Mouse (Mus musculus) midbrain, embryonic 12.5 days (tissue): ENCODE data around the gene Tmprss13. TPM values are rescaled to one million over a fixed set of nuclear protein-coding genes. Genes with fewer than 3 reads are reported as not detected.

Source experiments
- ATAC-seq: fragments of 200-750 bp; cut with Nextera tagmentation; 2 replicates; pipeline ENCODE4 v1.8.0; 2017; ENCODE audit warnings: low read depth, moderate TSS enrichment, moderate library complexity; ENCODE audit not compliant: low FRiP score
- H3K27ac ChIP-seq: fragments of 300-500 bp; sonication (generic); replicated peaks from 2 replicates; pipeline ENCODE4 v1.5.1; 2016; ENCODE audit warnings: mild to moderate bottlenecking
- H3K27me3 ChIP-seq: fragments of 300-500 bp; sonication (generic); 2 replicates; pipeline ENCODE4 v1.6.1; 2016; ENCODE audit warnings: mild to moderate bottlenecking
- H3K36me3 ChIP-seq: fragments of 300-500 bp; sonication (generic); 2 replicates; pipeline ENCODE4 v1.6.1; 2016
- H3K4me1 ChIP-seq: fragments of 300-500 bp; sonication (generic); 2 replicates; pipeline ENCODE4 v1.6.1; 2016
- H3K4me2 ChIP-seq: fragments of 300-500 bp; sonication (generic); replicated peaks from 2 replicates; pipeline ENCODE4 v1.6.1; 2016; ENCODE audit warnings: mild to moderate bottlenecking, moderate library complexity
- H3K4me3 ChIP-seq: fragments of 300-500 bp; sonication (generic); 2 replicates; pipeline ENCODE4 v1.5.1; 2016; ENCODE audit warnings: mild to moderate bottlenecking
- H3K9ac ChIP-seq: fragments of 300-500 bp; sonication (generic); replicated peaks from 2 replicates; pipeline ENCODE4 v1.6.1; 2016; ENCODE audit warnings: mild to moderate bottlenecking, moderate library complexity
- H3K9me3 ChIP-seq: fragments of 300-500 bp; sonication (generic); 2 replicates; pipeline ENCODE4 v1.6.1; 2016; ENCODE audit warnings: mild to moderate bottlenecking
- WGBS: fragments of 180-500 bp; shearing (Covaris S2); methylation state at CpG from one replicate; pipeline ENCODE4 v1.1.7; 2016; 5-methylcytosine and 5-hydroxymethylcytosine counted together
- polyA plus RNA-seq: library from polyadenylated mRNA; unstranded; fragments of >200 nt; fragmentation: Nextera tagmentation; extraction: Ambion mirVana; gene quantifications from 2 replicates; pipeline ENCODE4 v1.2.1, GENCODE M21; 2016

Gene Tmprss13
- polyA plus RNA-seq, 1 experiment from 2014 or later = 0.10 TPM

DNA sequence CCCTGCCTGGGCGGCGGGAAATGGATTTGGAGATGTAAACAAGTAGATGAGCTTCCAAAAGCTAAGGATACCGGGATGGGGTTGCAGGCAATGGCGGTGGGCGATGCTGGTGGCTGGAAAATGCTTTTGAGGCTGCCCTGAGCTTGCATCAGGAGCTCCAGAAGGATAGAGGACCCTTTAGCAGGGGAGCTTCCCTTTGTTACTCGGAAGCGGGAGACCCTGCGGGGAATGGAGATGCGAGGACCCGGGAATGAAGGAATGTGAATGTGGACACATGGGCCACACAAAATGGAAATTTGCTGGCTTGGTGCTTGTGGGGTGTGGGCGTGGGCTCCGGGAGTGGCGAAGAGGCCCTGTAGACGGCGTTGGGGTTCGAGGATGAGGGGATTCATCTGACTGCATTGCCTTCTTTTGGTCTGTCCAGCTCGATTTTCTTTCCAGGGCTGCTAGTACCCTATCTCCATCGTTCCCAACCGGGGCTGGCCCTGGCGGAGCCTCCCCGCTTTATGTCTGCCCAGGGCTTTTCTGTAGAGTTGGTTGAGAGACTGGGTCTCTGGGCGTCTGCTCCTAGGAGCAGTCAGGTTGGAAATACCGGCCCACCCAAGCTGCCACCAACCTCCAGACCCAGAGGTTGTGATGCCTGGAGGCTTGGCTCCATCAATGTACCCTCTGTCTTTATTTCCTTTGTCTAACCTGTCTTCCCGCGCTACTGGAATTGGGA is 51.9 kb downstream of the Tmprss13 start:
- Histone ChIP-seq H3K27ac (peak overlapping the region; percentile 83), H3K27me3 (peaks cover 26% of the 10 kb centered on the region), H3K9me3 (no peaks in the 10 kb centered on the region), H3K4me3 (peak overlapping the region; percentile 78), H3K4me2 (peak overlapping the region; percentile 90), H3K4me1 (peaks cover 36% of the 10 kb centered on the region), H3K36me3 (0 out of 2 replicates have a peak, but pooled peaks cover 11% of the 10 kb centered on the region), H3K9ac (peak overlapping the region; percentile 81)
- 3% methylated on average over 25 of the region's 25 CpGs for WGBS
- peak; percentile 50 for ATAC-seq

- Histone ChIP-seq H3K4me3 (peak overlapping the region; percentile 78), H3K27me3 (peaks cover 26% of the 10 kb centered on the region), H3K27ac (peak overlapping the region; percentile 83), H3K4me2 (peak overlapping the region; percentile 90), H3K9ac (peak overlapping the region; percentile 81), H3K9me3 (no peaks in the 10 kb centered on the region), H3K4me1 (peaks cover 36% of the 10 kb centered on the region), H3K36me3 (0 out of 2 replicates have a peak, but pooled peaks cover 17% of the 10 kb centered on the region)
- WGBS = 10% methylated on average over 2 of the region's 2 CpGs
- ATAC-seq = peak; percentile 52; the same call in 1 of the 2 replicates
These were observed 52.4 kb downstream of the Tmprss13 start for GRCm38 (mm10) chr9:45371337-45371707.

GRCm38 (mm10) chr9:45373896-45374295 is 55.0 kb downstream of the Tmprss13 start:
- WGBS = 79% methylated on average over 3 of the region's 3 CpGs
- no peak overlapping the region for H3K9ac ChIP-seq
- ATAC-seq = no peak
- peaks cover 36% of the 10 kb centered on the region for H3K4me1 ChIP-seq
- no peak overlapping the region for H3K27ac ChIP-seq
- H3K4me2 ChIP-seq = no peak overlapping the region
- 0 out of 2 replicates have a peak, but pooled peaks cover 17% of the 10 kb centered on the region for H3K36me3 ChIP-seq
- H3K9me3 ChIP-seq = no peaks in the 10 kb centered on the region
- peaks cover 4% of the 10 kb centered on the region; the same call in 1 of the 2 replicates for H3K27me3 ChIP-seq
- no peak overlapping the region for H3K4me3 ChIP-seq

- WGBS = 93% methylated on average over 6 of the region's 6 CpGs
- no peak overlapping the region for H3K4me3 ChIP-seq
- no peaks in the 10 kb centered on the region for H3K9me3 ChIP-seq
- no peaks in the 10 kb centered on the region for H3K27me3 ChIP-seq
- no peak for ATAC-seq
- H3K36me3 ChIP-seq = 0 out of 2 replicates have a peak, but pooled peaks cover 17% of the 10 kb centered on the region
- H3K9ac ChIP-seq = no peak overlapping the region
- H3K27ac ChIP-seq = no peak overlapping the region
- H3K4me2 ChIP-seq = no peak overlapping the region
- peaks cover 34% of the 10 kb centered on the region for H3K4me1 ChIP-seq
These were observed 56.1 kb downstream of the Tmprss13 start for GRCm38 (mm10) chr9:45374988-45375502.

- Histone ChIP-seq H3K27ac (no peak overlapping the region), H3K4me2 (no peak overlapping the region), H3K9ac (no peak overlapping the region), H3K27me3 (no peaks in the 10 kb centered on the region), H3K36me3 (0 out of 2 replicates have a peak, but pooled peaks cover 17% of the 10 kb centered on the region), H3K4me3 (no peak overlapping the region), H3K9me3 (no peaks in the 10 kb centered on the region), H3K4me1 (peaks cover 42% of the 10 kb centered on the region)
- ATAC-seq = no peak
- WGBS = 84% methylated on average over 4 of the region's 4 CpGs
These were observed 57.5 kb downstream of the Tmprss13 start for GRCm38 (mm10) chr9:45376427-45376826.

DNA sequence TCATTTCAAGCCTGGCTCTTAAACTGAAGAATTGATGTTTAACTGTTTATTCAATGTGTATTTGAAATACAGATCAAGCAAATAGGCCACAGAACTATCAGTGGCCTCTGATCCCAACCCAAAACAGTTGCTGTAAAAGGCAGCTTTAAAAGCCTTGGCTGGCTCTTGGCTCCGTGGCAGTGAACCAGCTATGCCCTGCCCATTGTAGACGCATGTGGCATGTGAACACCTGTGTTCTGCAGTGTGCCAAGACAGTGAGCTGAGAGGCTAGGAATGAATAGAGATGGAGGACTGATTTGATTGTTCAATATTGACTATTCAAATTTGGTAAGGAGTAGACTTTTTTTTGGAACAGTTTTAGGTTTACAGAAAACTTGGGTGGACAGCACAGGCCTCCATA is 58.0 kb downstream of the Tmprss13 start:
- ATAC-seq = no peak
- no peak overlapping the region for H3K27ac ChIP-seq
- H3K36me3 ChIP-seq = 0 out of 2 replicates have a peak, but pooled peaks cover 17% of the 10 kb centered on the region
- H3K4me1 ChIP-seq = peaks cover 38% of the 10 kb centered on the region
- H3K4me2 ChIP-seq = no peak overlapping the region
- H3K4me3 ChIP-seq = no peak overlapping the region
- 84% methylated on average over 2 of the region's 2 CpGs for WGBS
- H3K9ac ChIP-seq = no peak overlapping the region
- H3K27me3 ChIP-seq = no peaks in the 10 kb centered on the region
- no peaks in the 10 kb centered on the region for H3K9me3 ChIP-seq

GRCm38 (mm10) chr9:45380411-45381251 is 61.7 kb downstream of the Tmprss13 start:
- peaks cover 20% of the 10 kb centered on the region for H3K4me1 ChIP-seq
- H3K9ac ChIP-seq = 0 out of 2 replicates have a peak overlapping the region, but pooled peaks have one; percentile 15
- H3K4me3 ChIP-seq = no peak overlapping the region
- H3K9me3 ChIP-seq = no peaks in the 10 kb centered on the region
- no peaks in the 10 kb centered on the region for H3K27me3 ChIP-seq
- 0 out of 2 replicates have a peak, but pooled peaks cover 12% of the 10 kb centered on the region for H3K36me3 ChIP-seq
- peak overlapping the region; percentile 66 for H3K27ac ChIP-seq
- no peak overlapping the region for H3K4me2 ChIP-seq
- 57% methylated on average over 10 of the region's 10 CpGs for WGBS
- no peak for ATAC-seq

GRCm38 (mm10) chr9:45382336-45382735 is 63.4 kb downstream of the Tmprss13 start:
- Histone ChIP-seq H3K27me3 (no peaks in the 10 kb centered on the region), H3K9ac (no peak overlapping the region), H3K36me3 (0 out of 2 replicates have a peak, but pooled peaks cover 5% of the 10 kb centered on the region), H3K9me3 (no peaks in the 10 kb centered on the region), H3K4me3 (no peak overlapping the region), H3K27ac (no peak overlapping the region), H3K4me2 (no peak overlapping the region), H3K4me1 (peaks cover 20% of the 10 kb centered on the region)
- 89% methylated on average over 5 of the region's 5 CpGs for WGBS
- no peak for ATAC-seq

DNA sequence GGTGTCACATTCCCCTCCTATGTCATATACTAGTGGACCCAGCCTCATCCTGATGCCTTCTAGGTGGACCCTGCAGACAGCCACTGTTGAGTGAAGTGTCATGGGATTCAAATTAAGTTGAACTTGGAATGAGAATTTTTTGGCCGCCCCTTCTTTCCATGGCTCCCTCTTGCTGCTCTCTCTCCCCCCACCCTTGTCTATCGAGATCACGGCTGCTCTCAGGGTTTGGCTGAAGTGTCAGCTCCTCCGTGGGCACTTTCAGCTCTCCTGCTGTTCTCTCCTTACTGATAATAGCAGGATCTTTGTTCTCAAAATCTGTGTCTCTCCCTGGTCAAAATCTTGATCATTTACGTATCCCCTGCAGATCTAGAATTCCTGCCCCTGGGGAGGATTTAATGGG is 63.9 kb downstream of the Tmprss13 start:
- H3K4me1 ChIP-seq = peaks cover 20% of the 10 kb centered on the region
- WGBS = 79% methylated on average over 5 of the region's 5 CpGs

GRCm38 (mm10) chr9:45383883-45384282 is 65.0 kb downstream of the Tmprss13 start:
- ATAC-seq = no peak
- Histone ChIP-seq H3K27me3 (no peaks in the 10 kb centered on the region), H3K4me1 (peaks cover 20% of the 10 kb centered on the region), H3K9ac (no peak overlapping the region), H3K4me3 (no peak overlapping the region), H3K9me3 (no peaks in the 10 kb centered on the region), H3K27ac (no peak overlapping the region), H3K36me3 (0 out of 2 replicates have a peak, but pooled peaks cover 5% of the 10 kb centered on the region), H3K4me2 (no peak overlapping the region)
- 95% methylated on average over 6 of the region's 6 CpGs for WGBS

More for the DNA sequence above, 63.9 kb downstream of the Tmprss13 start:
- Histone ChIP-seq H3K4me2 (no peak overlapping the region), H3K36me3 (0 out of 2 replicates have a peak, but pooled peaks cover 5% of the 10 kb centered on the region), H3K27me3 (no peaks in the 10 kb centered on the region), H3K9ac (no peak overlapping the region), H3K9me3 (no peaks in the 10 kb centered on the region), H3K4me3 (no peak overlapping the region), H3K27ac (no peak overlapping the region)
- no peak for ATAC-seq

- Histone ChIP-seq H3K9ac (no peak overlapping the region), H3K9me3 (no peaks in the 10 kb centered on the region), H3K27me3 (no peaks in the 10 kb centered on the region), H3K4me1 (no peaks in the 10 kb centered on the region), H3K27ac (no peak overlapping the region), H3K4me2 (no peak overlapping the region), H3K4me3 (no peak overlapping the region), H3K36me3 (peaks cover 10% of the 10 kb centered on the region; the same call in 1 of the 2 replicates)
- no peak for ATAC-seq
- 95% methylated on average over 5 of the region's 5 CpGs for WGBS
These were observed 67.8 kb downstream of the Tmprss13 start for GRCm38 (mm10) chr9:45386698-45387097.
